Mouse (Mus musculus) embryonic facial prominence, embryonic 15.5 days (tissue): ENCODE measurements around the gene Mtg1. TPM values are rescaled to one million over a fixed set of nuclear protein-coding genes. Genes with fewer than 3 reads are reported as not detected.

Source experiments
- ATAC-seq: fragments of 200-750 bp; cut with Nextera tagmentation; 2 replicates; pipeline ENCODE4 v1.8.0; 2017; ENCODE audit warnings: low read depth, moderate TSS enrichment; ENCODE audit not compliant: insufficient number of reproducible peaks, low FRiP score, low TSS enrichment
- H3K27ac ChIP-seq: fragments of 300-500 bp; sonication (generic); replicated peaks from 2 replicates; pipeline ENCODE4 v1.5.1; 2015; ENCODE audit warnings: mild to moderate bottlenecking, inconsistent platforms
- H3K27me3 ChIP-seq: fragments of 300-500 bp; sonication (generic); 2 replicates; pipeline ENCODE4 v1.6.1; 2015; ENCODE audit warnings: inconsistent platforms
- H3K36me3 ChIP-seq: fragments of 300-500 bp; sonication (generic); 2 replicates; pipeline ENCODE4 v1.6.1; 2015; ENCODE audit warnings: mild to moderate bottlenecking, inconsistent platforms
- H3K4me1 ChIP-seq: fragments of 300-500 bp; sonication (generic); 2 replicates; pipeline ENCODE4 v1.6.1; 2015; ENCODE audit warnings: inconsistent platforms
- H3K4me2 ChIP-seq: fragments of 300-500 bp; sonication (generic); replicated peaks from 2 replicates; pipeline ENCODE4 v1.6.1; 2015; ENCODE audit warnings: mild to moderate bottlenecking, inconsistent platforms
- H3K4me3 ChIP-seq: fragments of 300-500 bp; sonication (generic); replicated peaks from 2 replicates; pipeline ENCODE4 v1.5.1; 2015; ENCODE audit warnings: mild to moderate bottlenecking, inconsistent platforms
- H3K9ac ChIP-seq: fragments of 300-500 bp; sonication (generic); 2 replicates; pipeline ENCODE4 v1.6.1; 2015; ENCODE audit warnings: inconsistent platforms
- H3K9me3 ChIP-seq: fragments of 300-500 bp; sonication (generic); replicated peaks from 2 replicates; pipeline ENCODE4 v1.6.1; 2016; ENCODE audit warnings: inconsistent platforms
- WGBS: fragments of 180-500 bp; shearing (Covaris S2); methylation state at CpG from one replicate; pipeline ENCODE4 v1.1.7; 2015; 5-methylcytosine and 5-hydroxymethylcytosine counted together
- polyA plus RNA-seq: library from polyadenylated mRNA; unstranded; fragments of >200 nt; fragmentation: Nextera tagmentation; extraction: Ambion mirVana; gene quantifications from 2 replicates; pipeline ENCODE4 v1.2.1, GENCODE M21; 2015

Mtg1 gene
- polyA plus RNA-seq, result 22.2 and 23.2 TPM in 2 replicates

GRCm38 (mm10) chr7:140137135-140138020 is at the start of gene Mtg1:
Gene Mtg1 (plus strand): TSS chr7:140137564.
- Histone ChIP-seq H3K27ac (peak within 1 kb of the TSS; percentile 85), H3K36me3 (peaks cover 9% of the 10 kb centered on the region), H3K4me1 (peaks cover 4% of the 10 kb centered on the region; the same call in 1 of the 2 replicates), H3K27me3 (no peaks in the 10 kb centered on the region), H3K4me2 (peak within 1 kb of the TSS; percentile 83), H3K4me3 (peak within 1 kb of the TSS; percentile 60), H3K9me3 (no peaks in the 10 kb centered on the region), H3K9ac (peak within 1 kb of the TSS; percentile 66)
- 2% methylated on average over 39 of the region's 39 CpGs for WGBS
- ATAC-seq, result peak; percentile 97

- no peaks in the 10 kb centered on the region for H3K36me3 ChIP-seq
- H3K9me3 ChIP-seq, result no peaks in the 10 kb centered on the region
- H3K4me2 ChIP-seq, result no peak overlapping the region
- 64% methylated on average over 10 of the region's 10 CpGs for WGBS
- no peaks in the 10 kb centered on the region for H3K4me1 ChIP-seq
- no peak overlapping the region for H3K27ac ChIP-seq
- no peaks in the 10 kb centered on the region for H3K27me3 ChIP-seq
- no peak overlapping the region for H3K4me3 ChIP-seq
- no peak for ATAC-seq
- no peak overlapping the region for H3K9ac ChIP-seq
Measured at GRCm38 (mm10) chr7:140090601-140091000, 46.8 kb upstream of the Mtg1 start.

- Histone ChIP-seq H3K4me1 (no peaks in the 10 kb centered on the region), H3K36me3 (no peaks in the 10 kb centered on the region), H3K4me3 (no peak within 1 kb of the TSS), H3K27me3 (no peaks in the 10 kb centered on the region), H3K9me3 (no peaks in the 10 kb centered on the region), H3K4me2 (no peak within 1 kb of the TSS), H3K9ac (no peak within 1 kb of the TSS), H3K27ac (no peak within 1 kb of the TSS)
- WGBS, result 71% methylated on average over 5 of the region's 5 CpGs
- ATAC-seq, result no peak
Measured at GRCm38 (mm10) chr7:140092924-140093528, 44.3 kb upstream of the Mtg1 start, which contains the start of gene Prap1. Gene Prap1 (plus strand): TSS chr7:140093395.

- Histone ChIP-seq H3K4me2 (no peak overlapping the region), H3K36me3 (no peaks in the 10 kb centered on the region), H3K27me3 (no peaks in the 10 kb centered on the region), H3K4me3 (no peak overlapping the region), H3K4me1 (no peaks in the 10 kb centered on the region), H3K9me3 (no peaks in the 10 kb centered on the region), H3K27ac (no peak overlapping the region), H3K9ac (no peak overlapping the region)
- 51% methylated on average over 5 of the region's 5 CpGs for WGBS
- no peak for ATAC-seq
Measured at GRCm38 (mm10) chr7:140094954-140095353, 42.4 kb upstream of the Mtg1 start.

GRCm38 (mm10) chr7:140095556-140095955 is 41.8 kb upstream of the Mtg1 start:
- Histone ChIP-seq H3K4me2 (no peak overlapping the region), H3K27ac (no peak overlapping the region), H3K9me3 (no peaks in the 10 kb centered on the region), H3K9ac (no peak overlapping the region), H3K4me3 (no peak overlapping the region), H3K27me3 (no peaks in the 10 kb centered on the region), H3K4me1 (no peaks in the 10 kb centered on the region), H3K36me3 (no peaks in the 10 kb centered on the region)
- no peak for ATAC-seq
- 56% methylated on average over 1 of the region's 1 CpGs for WGBS

GRCm38 (mm10) chr7:140096055-140096454 is 41.3 kb upstream of the Mtg1 start:
- Histone ChIP-seq H3K36me3 (no peaks in the 10 kb centered on the region), H3K27me3 (no peaks in the 10 kb centered on the region), H3K4me3 (no peak overlapping the region), H3K4me2 (no peak overlapping the region), H3K4me1 (no peaks in the 10 kb centered on the region), H3K9ac (no peak overlapping the region), H3K27ac (no peak overlapping the region), H3K9me3 (no peaks in the 10 kb centered on the region)
- ATAC-seq, result no peak

- Histone ChIP-seq H3K4me3 (no peak overlapping the region), H3K27me3 (no peaks in the 10 kb centered on the region), H3K4me2 (no peak overlapping the region), H3K9me3 (no peaks in the 10 kb centered on the region), H3K36me3 (no peaks in the 10 kb centered on the region), H3K27ac (no peak overlapping the region), H3K4me1 (peaks cover 12% of the 10 kb centered on the region), H3K9ac (no peak overlapping the region)
- WGBS, result 96% methylated on average over 1 of the region's 1 CpGs
- ATAC-seq, result no peak
Measured at GRCm38 (mm10) chr7:140098466-140098865, 38.9 kb upstream of the Mtg1 start.

- 70% methylated on average over 10 of the region's 10 CpGs for WGBS
Measured at GRCm38 (mm10) chr7:140101498-140101897, 35.9 kb upstream of the Mtg1 start.

GRCm38 (mm10) chr7:140101993-140102860 is 35.1 kb upstream of the Mtg1 start, which contains the start of gene Fuom:
Gene Fuom (minus strand): TSS chr7:140102441.
- no peaks in the 10 kb centered on the region for H3K9me3 ChIP-seq
- H3K27me3 ChIP-seq, result no peaks in the 10 kb centered on the region
- H3K36me3 ChIP-seq, result peaks cover 19% of the 10 kb centered on the region
- H3K4me1 ChIP-seq, result peaks cover 12% of the 10 kb centered on the region
- 2% methylated on average over 30 of the region's 30 CpGs for WGBS
- no peak within 1 kb of the TSS for H3K27ac ChIP-seq
- H3K9ac ChIP-seq, result peak within 1 kb of the TSS; percentile 35; the same call in 1 of the 2 replicates
- peak within 1 kb of the TSS; percentile 49 for H3K4me3 ChIP-seq
- peak; percentile 86 for ATAC-seq
- H3K4me2 ChIP-seq, result peak within 1 kb of the TSS; percentile 78

More at GRCm38 (mm10) chr7:140101498-140101897, 35.9 kb upstream of the Mtg1 start:
- no peak overlapping the region for H3K9ac ChIP-seq
- no peak for ATAC-seq
- peaks cover 14% of the 10 kb centered on the region for H3K36me3 ChIP-seq
- peak overlapping the region; percentile 49 for H3K4me3 ChIP-seq
- H3K4me2 ChIP-seq, result peak overlapping the region; percentile 78
- peaks cover 12% of the 10 kb centered on the region for H3K4me1 ChIP-seq
- H3K27me3 ChIP-seq, result no peaks in the 10 kb centered on the region
- H3K27ac ChIP-seq, result no peak overlapping the region
- no peaks in the 10 kb centered on the region for H3K9me3 ChIP-seq

GRCm38 (mm10) chr7:140104009-140104408 is 33.4 kb upstream of the Mtg1 start:
- no peak for ATAC-seq
- no peaks in the 10 kb centered on the region for H3K9me3 ChIP-seq
- peaks cover 36% of the 10 kb centered on the region for H3K36me3 ChIP-seq
- H3K4me1 ChIP-seq, result peaks cover 12% of the 10 kb centered on the region
- H3K9ac ChIP-seq, result no peak overlapping the region
- H3K27me3 ChIP-seq, result no peaks in the 10 kb centered on the region
- no peak overlapping the region for H3K4me3 ChIP-seq
- WGBS, result 72% methylated on average over 4 of the region's 4 CpGs
- no peak overlapping the region for H3K27ac ChIP-seq
- no peak overlapping the region for H3K4me2 ChIP-seq

GRCm38 (mm10) chr7:140111943-140112342 is 25.4 kb upstream of the Mtg1 start:
- Histone ChIP-seq H3K9me3 (no peaks in the 10 kb centered on the region), H3K36me3 (peaks cover 58% of the 10 kb centered on the region)
- ATAC-seq, result peak; percentile 49; the same call in 1 of the 2 replicates

More at GRCm38 (mm10) chr7:140111943-140112342, 25.4 kb upstream of the Mtg1 start:
- H3K9ac ChIP-seq, result no peak overlapping the region
- 61% methylated on average over 3 of the region's 3 CpGs for WGBS
- no peak overlapping the region for H3K27ac ChIP-seq
- H3K4me2 ChIP-seq, result no peak overlapping the region
- no peaks in the 10 kb centered on the region for H3K27me3 ChIP-seq
- H3K4me3 ChIP-seq, result no peak overlapping the region
- no peaks in the 10 kb centered on the region for H3K4me1 ChIP-seq
